Mouse (Mus musculus) CH12.LX (cell line): ENCODE measurements around the gene Fryl.

ENCODE experiments used
- CHD1 ChIP-seq: IDR thresholded peaks from 2 replicates; pipeline ENCODE4 v1.6.1; 2012; ENCODE audit warnings: low read depth, low read length, improper control_type of control experiment, inconsistent platforms
- CTCF ChIP-seq, 2 experiments: IDR thresholded peaks in 1 of 2; conservative IDR thresholded peaks in 1 of 2; 2 replicates each; pipeline ENCODE4 v1.5.1; 2011 to 2012; ENCODE audit warnings: low read depth in 2 of 2, low read length in 2 of 2, improper control_type of control experiment in 1 of 2, inconsistent platforms in 1 of 2, mild to moderate bottlenecking in 1 of 2, moderate library complexity in 1 of 2
- ETS1 ChIP-seq: conservative IDR thresholded peaks from 2 replicates; pipeline ENCODE4 v1.6.1; 2012; ENCODE audit warnings: low read depth, mild to moderate bottlenecking, inconsistent platforms, low read length, improper control_type of control experiment, moderate library complexity
- GABPA ChIP-seq: IDR thresholded peaks from 2 replicates; pipeline ENCODE4 v1.6.1; 2012; ENCODE audit warnings: low read depth, low read length, improper control_type of control experiment, inconsistent platforms; ENCODE audit not compliant: insufficient replicate concordance
- NELFE ChIP-seq: IDR thresholded peaks from 2 replicates; pipeline ENCODE4 v1.6.1; 2011; ENCODE audit warnings: low read depth, low read length, improper control_type of control experiment
- POLR2A ChIP-seq: IDR thresholded peaks from 2 replicates; pipeline ENCODE4 v1.6.1; 2011; ENCODE audit warnings: low read depth, mild to moderate bottlenecking, improper control_type of control experiment, low read length
- POLR2AphosphoS2 ChIP-seq: IDR thresholded peaks from 2 replicates; pipeline ENCODE4 v1.6.1; 2011; ENCODE audit warnings: low read depth, low read length, improper control_type of control experiment
- SIN3A ChIP-seq: IDR thresholded peaks from 2 replicates; pipeline ENCODE4 v1.6.1; 2012; ENCODE audit warnings: low read length, improper control_type of control experiment, inconsistent platforms
- USF1 ChIP-seq: IDR thresholded peaks from 2 replicates; pipeline ENCODE4 v1.6.1; 2014; ENCODE audit warnings: low read depth, mild to moderate bottlenecking, inconsistent platforms, low read length, improper control_type of control experiment
- ZC3H11A ChIP-seq: IDR thresholded peaks from 2 replicates; pipeline ENCODE4 v1.6.1; 2012; ENCODE audit warnings: low read depth, mild to moderate bottlenecking, inconsistent platforms, low read length, improper control_type of control experiment
- ZKSCAN1 ChIP-seq: IDR thresholded peaks from 2 replicates; pipeline ENCODE4 v1.6.1; 2012; ENCODE audit warnings: low read depth, inconsistent platforms, low read length, improper control_type of control experiment, borderline replicate concordance

DNA sequence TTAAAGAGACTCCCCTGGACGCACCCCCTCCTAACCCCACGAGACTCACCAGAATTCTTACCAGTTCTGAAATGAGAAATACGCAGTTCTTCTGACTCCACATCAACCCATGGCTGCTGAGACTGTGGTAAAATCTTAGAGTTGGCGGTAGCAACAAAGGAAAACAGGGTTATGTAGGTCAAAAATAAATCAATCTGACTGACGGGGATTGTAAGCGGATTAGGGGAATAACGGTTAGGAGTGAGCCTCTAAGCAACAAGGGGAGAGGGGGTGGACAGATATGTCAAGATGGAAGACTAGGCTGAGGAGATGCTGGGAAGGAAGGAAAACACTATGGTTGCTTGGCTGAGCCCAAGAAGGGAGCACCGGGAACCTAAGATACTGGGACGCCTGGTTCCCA lies 44.0 kb downstream of the Fryl start:
- TF ChIP-seq POLR2A (no peak), CTCF (conservative IDR thresholded peaks at IDR 0.05 in 1 of 2, IDR thresholded peaks at IDR 0.05 in 1 of 2; ENCODE audit: low read depth in 2 of 2, low read length in 2 of 2) (no peak), ETS1 (no peak), SIN3A (no peak), POLR2AphosphoS2 (no peak), USF1 (no peak), NELFE (no peak), ZKSCAN1 (no peak), ZC3H11A (no peak), GABPA (no peak), CHD1 (no peak)
